Mouse (Mus musculus): ENCODE data around the gene Gramd1a. TPM values are rescaled to one million over a fixed set of nuclear protein-coding genes. Genes with fewer than 3 reads are reported as not detected.

Gene Gramd1a
- total RNA-seq, 2 experiments from 2014 or later: 107 to 118 TPM

DNA sequence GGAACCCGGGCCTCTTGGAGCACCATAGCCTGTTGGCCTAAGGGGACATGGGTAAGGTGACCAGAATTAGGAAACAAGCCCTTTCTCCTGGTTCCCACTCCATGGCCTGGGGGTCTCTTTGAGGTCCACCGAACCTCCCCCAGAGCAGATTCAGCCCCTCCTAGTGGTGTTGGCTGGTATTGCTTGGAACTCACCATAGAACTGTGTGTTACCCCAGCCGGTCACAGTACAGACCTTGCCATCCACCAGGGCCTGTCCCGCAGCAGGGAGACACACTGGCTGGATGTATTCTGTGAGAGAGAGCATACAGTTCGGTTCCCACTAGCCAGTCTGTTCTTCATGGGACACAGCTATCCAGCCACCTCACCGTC lies 56.1 kb downstream of the Gramd1a start:
- Histone ChIP-seq H3K4me3 (no peak overlapping the region), H3K27ac (no peak overlapping the region)
- TF ChIP-seq CTCF (IDR thresholded peaks at IDR 0.05): peak; percentile 41
- DNase-seq (ENCODE audit: extremely low spot score in 1 of 2, low spot score in 2 of 2): no peak
- intact Hi-C loops (cut with DNase I): loop anchor here (5.0 kb wide), 2 partner anchors 142 to 227 kb away; partner anchors contain the start of gene Usf2

DNA sequence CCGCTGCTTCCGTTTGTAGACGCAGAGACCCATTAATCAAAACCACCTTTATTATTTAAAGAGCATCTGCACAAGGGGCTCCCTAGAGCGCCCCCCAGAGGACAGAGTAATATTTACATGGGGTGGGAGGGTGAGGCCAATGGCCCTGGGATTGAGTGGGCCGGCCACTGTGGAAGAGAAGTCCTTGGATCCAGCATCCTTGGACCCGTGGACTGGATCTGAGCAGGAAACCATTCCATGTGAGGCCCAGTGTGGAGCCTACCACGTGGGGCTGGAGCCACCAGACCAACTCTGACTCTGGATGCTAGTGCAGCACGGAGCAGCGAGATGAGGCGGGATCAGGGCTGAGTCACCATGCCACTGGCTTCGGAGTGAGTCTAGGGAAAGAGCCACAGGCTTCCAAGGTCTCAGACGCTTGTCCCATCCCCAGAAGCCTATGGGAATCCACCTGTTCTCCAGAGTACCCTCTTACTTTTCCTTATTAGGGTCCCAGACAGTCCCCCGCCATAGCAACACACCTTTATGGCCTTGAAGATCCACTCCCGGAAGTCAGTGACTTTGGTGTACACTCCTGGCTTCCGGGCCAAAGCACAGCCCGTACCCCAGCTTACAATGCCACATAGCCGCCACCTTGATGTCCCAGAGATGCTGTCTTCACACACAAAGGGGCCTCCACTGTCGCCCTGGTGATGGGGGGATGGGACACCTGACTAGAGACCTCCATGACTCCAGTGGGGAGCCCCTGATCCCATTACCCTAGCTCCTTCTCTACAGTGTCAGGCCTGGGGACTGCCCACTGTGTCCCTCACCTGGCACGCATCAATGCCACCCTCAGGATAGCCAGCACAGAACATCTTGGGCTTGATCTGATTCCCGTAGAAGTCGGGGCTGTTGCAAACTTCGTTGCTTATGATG lies 56.7 kb downstream of the Gramd1a start:
- Histone ChIP-seq H3K4me3 (no peak overlapping the region), H3K27ac (no peak overlapping the region)
- peak; percentile 40 for TF ChIP-seq CTCF (IDR thresholded peaks at IDR 0.05)
- intact Hi-C loops (cut with DNase I): loop anchor here (5.0 kb wide), 2 partner anchors 142 to 227 kb away; partner anchors contain the start of gene Usf2
- no peak for DNase-seq (ENCODE audit: extremely low spot score in 1 of 2, low spot score in 2 of 2)

DNA sequence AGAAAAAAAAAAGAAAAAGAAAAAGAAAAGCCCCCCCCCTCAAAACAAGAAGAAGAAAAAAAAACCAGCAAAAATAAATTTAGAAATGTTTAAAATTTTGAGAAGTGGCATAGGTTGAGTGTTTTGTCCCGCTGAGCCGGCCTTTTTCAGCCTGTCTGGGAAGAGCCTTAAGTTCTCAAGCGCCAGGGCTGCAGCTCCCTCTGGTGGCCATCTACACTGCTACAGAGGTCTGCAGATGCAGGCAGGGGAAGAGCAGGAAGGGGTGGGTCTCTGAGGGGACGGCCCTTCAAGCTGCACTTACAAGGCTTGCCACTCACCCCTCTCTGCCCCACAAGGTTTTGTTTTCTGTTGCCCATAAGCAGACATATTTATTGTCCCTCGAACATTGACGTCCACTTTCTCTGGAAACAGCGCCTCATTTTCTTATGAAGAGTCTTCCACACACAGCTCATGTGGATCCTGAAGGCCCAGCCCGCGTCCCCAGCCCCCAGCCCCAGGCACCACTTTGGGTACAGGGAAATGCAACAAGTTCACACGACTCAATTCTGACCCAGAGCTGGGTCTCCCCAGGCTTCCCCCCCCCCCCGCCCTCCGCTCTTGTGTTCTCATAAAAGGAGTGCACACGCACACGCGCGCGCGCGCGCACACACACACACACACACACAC lies 58.0 kb downstream of the Gramd1a start:
- Histone ChIP-seq H3K27ac (no peak overlapping the region), H3K4me3 (no peak overlapping the region)
- TF ChIP-seq CTCF (IDR thresholded peaks at IDR 0.05): peak; percentile 94
- peak; percentile 88 to 90 for DNase-seq (ENCODE audit: extremely low spot score in 1 of 2, low spot score in 2 of 2)
- intact Hi-C loops (cut with DNase I): loop anchor here (1.0 to 5.0 kb wide), 3 partner anchors 38 to 225 kb away; partner anchors contain the start of genes Lgi4 and Usf2

DNA sequence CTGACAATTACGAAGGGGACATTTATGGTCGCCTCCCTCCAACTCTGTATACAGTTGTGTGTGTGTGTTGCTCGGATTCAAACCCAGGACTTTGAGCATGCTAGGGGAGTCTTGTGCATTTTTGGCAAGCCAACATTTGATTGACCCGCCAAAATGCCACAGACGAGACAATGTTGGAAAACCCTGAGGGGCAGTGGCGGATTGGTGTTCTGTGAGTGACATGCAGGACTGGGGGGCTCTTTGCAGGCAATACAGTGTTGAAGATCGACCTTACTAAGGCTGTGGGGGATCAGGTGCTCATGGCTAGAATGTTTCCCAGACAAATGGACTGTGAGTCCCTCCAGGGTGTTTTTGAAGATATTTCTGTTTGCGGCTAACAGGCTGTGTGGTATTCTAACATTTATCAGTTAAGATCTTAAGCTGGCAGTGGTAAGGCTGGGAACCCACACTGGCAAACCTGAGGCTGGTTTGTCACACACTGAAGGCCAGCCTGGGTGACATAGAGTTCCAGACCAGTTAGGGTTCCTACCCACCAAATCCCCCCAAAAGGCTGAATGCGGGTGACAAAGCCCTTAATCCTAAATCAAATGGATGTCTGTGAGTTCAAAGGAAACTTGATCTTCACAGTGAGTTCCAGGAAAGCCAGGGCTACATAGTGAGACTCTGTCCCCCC lies 58.7 kb downstream of the Gramd1a start:
- intact Hi-C loops (cut with DNase I): loop anchor here (1.0 to 5.0 kb wide), 3 partner anchors 38 to 225 kb away; partner anchors contain the start of genes Lgi4 and Usf2
- DNase-seq (ENCODE audit: extremely low spot score in 1 of 2, low spot score in 2 of 2): no peak
- TF ChIP-seq CTCF (IDR thresholded peaks at IDR 0.05): no peak
- Histone ChIP-seq H3K27ac (no peak overlapping the region), H3K4me3 (no peak overlapping the region)

DNA sequence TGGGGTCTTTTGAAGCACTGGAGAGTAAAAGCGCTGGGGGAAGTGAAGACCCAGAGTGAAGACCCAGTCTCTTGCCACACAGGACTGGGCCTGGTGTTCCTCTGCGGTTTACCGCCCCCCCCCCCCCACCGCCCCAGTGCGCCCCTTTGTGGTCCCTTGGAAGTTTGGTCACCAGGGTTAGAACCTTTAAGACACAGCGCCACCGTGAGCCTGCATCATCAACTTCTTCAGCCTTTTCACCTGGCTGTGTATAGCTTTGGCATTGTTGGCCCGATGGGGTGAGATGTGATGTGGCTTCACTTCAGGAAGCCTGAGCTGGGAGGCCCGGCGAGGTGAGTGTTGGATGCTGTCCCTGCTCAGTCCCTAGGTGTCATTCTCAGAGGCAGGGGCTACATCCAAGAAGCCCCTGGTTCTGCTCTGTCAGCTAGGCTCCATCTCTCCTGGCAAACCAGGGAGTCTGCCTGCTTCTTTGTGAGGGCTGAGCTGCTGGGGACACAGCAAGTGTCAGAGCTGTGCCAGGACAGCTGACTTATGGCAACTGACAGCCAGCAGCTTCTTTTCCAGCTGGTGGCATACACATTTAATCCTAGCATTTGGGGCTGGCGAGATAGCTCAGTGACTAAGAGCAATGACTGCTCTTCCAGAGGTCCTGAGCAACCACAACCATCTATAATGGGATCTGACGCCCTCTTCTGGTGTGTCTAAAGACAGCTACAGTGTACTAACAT lies 60.8 kb downstream of the Gramd1a start:
- TF ChIP-seq CTCF (IDR thresholded peaks at IDR 0.05): peak; percentile 26
- 0 out of 2 replicates have a peak overlapping the region, but pooled peaks have one; percentile 7 for H3K27ac ChIP-seq
- DNase-seq (ENCODE audit: extremely low spot score in 1 of 2, low spot score in 2 of 2): no peak
- intact Hi-C loops (cut with DNase I): loop anchor here (5.0 kb wide), 2 partner anchors 138 to 223 kb away; partner anchors contain the start of gene Usf2
- H3K4me3 ChIP-seq: no peak overlapping the region

DNA sequence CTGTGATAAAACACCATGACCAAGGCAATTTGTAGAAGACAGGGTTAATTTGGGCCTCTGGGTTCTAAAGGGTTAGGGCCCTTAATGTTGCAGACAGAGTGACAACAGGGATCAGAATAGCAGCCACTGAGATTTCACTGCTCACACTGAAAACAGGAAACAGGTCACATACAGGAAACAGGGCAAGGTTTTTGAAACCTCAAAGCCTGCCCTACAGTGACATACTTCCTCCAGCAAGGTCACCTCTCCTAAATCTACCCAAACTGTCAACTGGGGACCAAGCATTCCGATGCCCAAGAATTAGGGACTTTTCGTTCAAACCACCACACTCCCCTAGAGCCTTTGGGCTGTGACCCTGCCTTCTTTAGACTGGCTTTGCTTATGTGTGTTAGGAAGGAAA lies 66.0 kb downstream of the Gramd1a start:
- Histone ChIP-seq H3K27ac (peak overlapping the region; percentile 19; the same call in 1 of the 2 replicates), H3K4me3 (no peak overlapping the region)
- no peak for DNase-seq (ENCODE audit: extremely low spot score in 1 of 2, low spot score in 2 of 2)
- intact Hi-C loops (cut with DNase I): no loop called here
- no peak for TF ChIP-seq CTCF (IDR thresholded peaks at IDR 0.05)

DNA sequence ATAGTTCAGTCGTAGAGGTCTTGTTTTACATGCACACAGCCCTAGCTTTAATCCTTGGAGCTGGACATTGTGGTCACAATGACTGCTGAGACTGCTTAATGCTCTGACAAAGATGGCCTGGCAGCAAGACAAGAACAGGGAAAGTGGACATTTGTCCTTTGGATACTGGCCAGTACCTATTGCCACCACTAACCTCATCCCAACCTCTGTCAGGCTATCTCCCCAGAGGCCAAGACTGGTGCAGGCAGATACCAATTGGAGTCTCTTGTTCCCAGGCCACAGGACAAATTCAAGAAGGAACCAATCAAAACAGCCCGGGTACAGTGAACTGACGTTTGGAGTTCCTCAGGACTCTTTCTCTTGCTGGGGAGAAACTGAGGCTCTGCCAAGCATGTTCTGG lies 67.5 kb downstream of the Gramd1a start:
- Histone ChIP-seq H3K27ac (peak overlapping the region; percentile 13), H3K4me3 (no peak overlapping the region)
- TF ChIP-seq CTCF (IDR thresholded peaks at IDR 0.05): no peak
- intact Hi-C loops (cut with DNase I): no loop called here
- DNase-seq (ENCODE audit: extremely low spot score in 1 of 2, low spot score in 2 of 2): no peak

DNA sequence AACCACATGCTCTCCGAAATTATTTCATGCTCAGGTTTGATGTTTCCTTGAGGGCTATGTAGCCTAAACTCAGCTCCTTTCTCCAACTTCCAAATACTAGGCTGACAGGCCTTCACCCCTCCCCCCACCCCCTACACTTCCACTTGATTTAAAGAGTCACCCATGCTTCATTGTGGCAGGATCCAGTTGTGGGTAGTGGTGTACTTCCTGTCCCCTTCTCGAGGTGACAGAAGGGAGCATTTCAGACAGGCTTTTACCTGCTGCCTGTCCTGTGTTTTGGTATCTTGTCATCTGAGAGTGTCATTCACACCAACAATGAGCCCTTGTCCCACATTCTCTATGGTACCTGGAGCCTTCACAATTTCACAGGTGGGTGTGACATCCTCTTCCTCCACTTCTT lies 68.4 kb downstream of the Gramd1a start:
- no peak for TF ChIP-seq CTCF (IDR thresholded peaks at IDR 0.05)
- H3K4me3 ChIP-seq: no peak overlapping the region
- DNase-seq (ENCODE audit: extremely low spot score in 1 of 2, low spot score in 2 of 2): no peak
- intact Hi-C loops (cut with DNase I): no loop called here
- peak overlapping the region; percentile 91 for H3K27ac ChIP-seq

DNA sequence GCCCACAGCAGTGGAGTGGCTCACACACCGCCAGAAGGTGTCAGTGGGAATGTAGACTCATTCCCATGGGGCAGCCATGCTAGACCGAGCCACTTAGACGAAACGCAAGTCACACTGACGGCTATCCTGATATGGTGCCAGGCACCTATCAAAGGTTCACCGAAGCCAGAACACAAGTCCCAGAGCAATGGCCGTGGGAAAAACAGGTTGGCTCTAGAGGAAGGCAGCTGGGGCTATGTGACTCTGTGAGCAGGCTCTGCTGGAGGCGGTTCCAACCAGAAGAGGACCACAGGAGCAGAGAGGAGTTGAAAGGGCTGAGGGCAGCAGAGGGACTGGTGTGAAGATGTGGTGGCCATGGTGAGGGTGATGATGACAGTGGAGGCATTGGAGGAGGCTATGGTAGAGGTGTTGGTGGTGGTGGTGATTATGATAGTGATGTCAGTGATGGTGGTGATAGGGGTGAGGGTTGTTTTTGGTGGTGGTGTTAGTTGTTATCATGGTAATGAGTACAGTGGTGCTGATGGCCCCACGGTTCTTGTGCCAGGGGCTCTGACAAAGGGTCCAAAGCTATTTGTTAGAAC lies 69.4 kb downstream of the Gramd1a start:
- intact Hi-C loops (cut with DNase I): no loop called here
- Histone ChIP-seq H3K4me3 (no peak overlapping the region), H3K27ac (peak overlapping the region; percentile 91)
- no peak for TF ChIP-seq CTCF (IDR thresholded peaks at IDR 0.05)
- no peak for DNase-seq (ENCODE audit: extremely low spot score in 1 of 2, low spot score in 2 of 2)

DNA sequence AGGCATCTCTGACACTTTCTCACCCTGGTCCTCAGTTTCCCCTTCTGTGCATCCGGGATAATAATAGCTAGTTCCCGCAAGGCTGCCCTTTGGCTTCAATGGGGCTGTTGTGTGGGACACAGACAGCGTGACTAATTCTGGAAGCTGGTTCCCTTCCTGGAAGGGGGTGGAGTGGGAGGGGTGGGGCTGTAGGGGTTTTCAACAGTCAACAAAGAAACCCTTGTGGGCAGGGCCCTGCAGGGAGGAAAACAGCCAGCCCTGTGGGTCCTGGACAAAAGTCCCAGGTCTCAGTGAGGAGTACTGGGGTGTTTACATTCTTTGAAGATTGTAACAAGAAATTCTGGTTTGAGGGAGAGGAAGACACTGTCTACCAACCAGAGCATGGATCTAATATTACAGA lies 70.5 kb downstream of the Gramd1a start:
- Histone ChIP-seq H3K27ac (peak overlapping the region; percentile 91), H3K4me3 (no peak overlapping the region)
- peak in 1 of 2 experiments; percentile 52 for DNase-seq (ENCODE audit: extremely low spot score in 1 of 2, low spot score in 2 of 2)
- intact Hi-C loops (cut with DNase I): no loop called here
- TF ChIP-seq CTCF (IDR thresholded peaks at IDR 0.05): no peak

DNA sequence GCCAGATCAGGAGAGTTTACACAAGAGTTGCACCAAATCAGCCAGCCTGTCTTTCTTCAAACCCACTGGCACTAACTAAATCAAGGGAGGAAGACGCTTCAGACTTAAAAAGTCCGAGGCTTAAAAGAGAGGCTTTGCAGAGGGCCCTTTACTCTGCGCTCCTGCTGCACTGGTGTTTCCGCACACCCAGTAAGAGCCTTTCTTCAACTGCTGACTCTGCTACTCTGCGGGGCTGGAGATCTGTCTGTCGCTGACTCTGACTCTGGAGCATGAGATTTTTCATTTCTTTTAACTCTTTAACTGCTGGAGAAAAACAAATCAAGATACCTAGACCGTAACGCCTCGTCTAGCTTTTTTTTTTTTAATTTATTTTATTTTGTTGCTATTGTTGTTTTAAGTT lies 71.6 kb downstream of the Gramd1a start:
- Histone ChIP-seq H3K4me3 (no peak overlapping the region), H3K27ac (peak overlapping the region; percentile 91)
- no peak for DNase-seq (ENCODE audit: extremely low spot score in 1 of 2, low spot score in 2 of 2)
- no peak for TF ChIP-seq CTCF (IDR thresholded peaks at IDR 0.05)
- intact Hi-C loops (cut with DNase I): no loop called here

All from left cerebral cortex, adult 2 months (tissue).